Mouse (Mus musculus): Measurements from ENCODE around the gene Cecr2.
"Not testable (repeated sequence)": the region's sequence is repeated elsewhere in the genome, so short reads cannot be mapped to it uniquely, and the experiment has no call there.

Cecr2 gene

GRCm38 (mm10) chr6:120773149-120773628, 107.0 kb downstream of the Cecr2 start, which contains the start of gene Slc25a18:
TSS of gene Slc25a18 (plus strand) at chr6:120773578.
- DNase-seq (ENCODE audit: low spot score), result no peak

GRCm38 (mm10) chr6:120773763-120774162, 107.6 kb downstream of the Cecr2 start:
- DNase-seq (ENCODE audit: low spot score), result no peak

GRCm38 (mm10) chr6:120776286-120776685, 110.1 kb downstream of the Cecr2 start:
- DNase-seq (ENCODE audit: low spot score), result no peak

GRCm38 (mm10) chr6:120777533-120777932, 111.4 kb downstream of the Cecr2 start:
- no peak for DNase-seq (ENCODE audit: low spot score)

GRCm38 (mm10) chr6:120778226-120778625, 112.1 kb downstream of the Cecr2 start:
- DNase-seq (ENCODE audit: low spot score), result no peak

- no peak for DNase-seq (ENCODE audit: low spot score)
Measured at GRCm38 (mm10) chr6:120782948-120783347, 116.8 kb downstream of the Cecr2 start.

GRCm38 (mm10) chr6:120784351-120784750, 118.2 kb downstream of the Cecr2 start:
- DNase-seq (ENCODE audit: low spot score), result no peak

GRCm38 (mm10) chr6:120788068-120788607, 122.0 kb downstream of the Cecr2 start:
- DNase-seq (ENCODE audit: low spot score), result no peak

- DNase-seq (ENCODE audit: low spot score), result no peak
Measured at GRCm38 (mm10) chr6:120788904-120789303, 122.7 kb downstream of the Cecr2 start.

- no peak for DNase-seq (ENCODE audit: low spot score)
Measured at GRCm38 (mm10) chr6:120790153-120790552, 124.0 kb downstream of the Cecr2 start.

GRCm38 (mm10) chr6:120790717-120791116, 124.5 kb downstream of the Cecr2 start:
- DNase-seq (ENCODE audit: low spot score), result no peak

GRCm38 (mm10) chr6:120792947-120793346, 126.8 kb downstream of the Cecr2 start:
- DNase-seq (ENCODE audit: low spot score), result no peak

GRCm38 (mm10) chr6:120795422-120796086, 129.4 kb downstream of the Cecr2 start:
- DNase-seq (ENCODE audit: low spot score), result no peak

GRCm38 (mm10) chr6:120796111-120796510, 129.9 kb downstream of the Cecr2 start:
- no peak for DNase-seq (ENCODE audit: low spot score)

GRCm38 (mm10) chr6:120798019-120798418, 131.8 kb downstream of the Cecr2 start:
- DNase-seq (ENCODE audit: low spot score), result no peak

- no peak for DNase-seq (ENCODE audit: low spot score)
Measured at GRCm38 (mm10) chr6:120798905-120799304, 132.7 kb downstream of the Cecr2 start.

- DNase-seq (ENCODE audit: low spot score), result no peak
Measured at GRCm38 (mm10) chr6:120799581-120800041, 133.4 kb downstream of the Cecr2 start.

GRCm38 (mm10) chr6:120806999-120807737, 141.0 kb downstream of the Cecr2 start:
- DNase-seq (ENCODE audit: low spot score), result no peak

GRCm38 (mm10) chr6:120807738-120808081, 141.5 kb downstream of the Cecr2 start:
- DNase-seq (ENCODE audit: low spot score), result no peak

- DNase-seq (ENCODE audit: low spot score), result not testable (repeated sequence)
Measured at GRCm38 (mm10) chr6:120811999-120812398, 145.8 kb downstream of the Cecr2 start.

GRCm38 (mm10) chr6:120819294-120819693, 153.1 kb downstream of the Cecr2 start:
- DNase-seq (ENCODE audit: low spot score), result no peak

- DNase-seq (ENCODE audit: low spot score), result no peak
Measured at GRCm38 (mm10) chr6:120820144-120820543, 154.0 kb downstream of the Cecr2 start.

Data from ovary, postnatal 14 days (tissue).